Mouse (Mus musculus): Measurements from ENCODE around the gene Tent5b.

Tent5b gene

GRCm38 (mm10) chr4:133471135-133471821 lies 8.7 kb upstream of the Tent5b start:
- DNase-seq (ENCODE audit: low read depth, low spot score), result no peak

GRCm38 (mm10) chr4:133473833-133474232 lies 6.1 kb upstream of the Tent5b start:
- DNase-seq (ENCODE audit: low read depth, low spot score), result no peak

- DNase-seq (ENCODE audit: low read depth, low spot score), result no peak
These were observed 229 bp downstream of the Tent5b start for GRCm38 (mm10) chr4:133480185-133480537.

DNA sequence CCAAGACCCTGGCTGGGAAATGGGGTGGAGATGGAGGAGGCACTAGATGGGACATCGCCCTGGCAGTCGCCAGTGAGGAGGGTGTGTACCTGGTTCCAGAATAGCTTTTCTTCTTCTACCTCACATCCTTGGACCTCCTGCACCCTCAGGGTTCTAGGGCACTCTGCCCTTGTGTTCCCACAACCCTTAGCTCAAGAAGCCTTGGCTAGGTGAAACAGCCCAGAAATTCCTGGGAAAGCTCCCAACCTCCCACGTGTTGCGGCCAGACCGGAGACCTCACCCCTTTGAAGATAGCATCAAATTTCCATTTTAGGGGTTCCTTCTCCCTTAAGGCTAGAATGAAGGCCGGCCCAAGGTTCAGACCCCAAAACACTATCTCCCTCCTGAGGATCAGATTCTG lies 822 bp downstream of the Tent5b start:
- no peak for DNase-seq (ENCODE audit: low read depth, low spot score)

GRCm38 (mm10) chr4:133481488-133481887 lies 1.6 kb downstream of the Tent5b start:
- DNase-seq (ENCODE audit: low read depth, low spot score), result no peak

GRCm38 (mm10) chr4:133482479-133482878 lies 2.5 kb downstream of the Tent5b start:
- no peak for DNase-seq (ENCODE audit: low read depth, low spot score)

DNA sequence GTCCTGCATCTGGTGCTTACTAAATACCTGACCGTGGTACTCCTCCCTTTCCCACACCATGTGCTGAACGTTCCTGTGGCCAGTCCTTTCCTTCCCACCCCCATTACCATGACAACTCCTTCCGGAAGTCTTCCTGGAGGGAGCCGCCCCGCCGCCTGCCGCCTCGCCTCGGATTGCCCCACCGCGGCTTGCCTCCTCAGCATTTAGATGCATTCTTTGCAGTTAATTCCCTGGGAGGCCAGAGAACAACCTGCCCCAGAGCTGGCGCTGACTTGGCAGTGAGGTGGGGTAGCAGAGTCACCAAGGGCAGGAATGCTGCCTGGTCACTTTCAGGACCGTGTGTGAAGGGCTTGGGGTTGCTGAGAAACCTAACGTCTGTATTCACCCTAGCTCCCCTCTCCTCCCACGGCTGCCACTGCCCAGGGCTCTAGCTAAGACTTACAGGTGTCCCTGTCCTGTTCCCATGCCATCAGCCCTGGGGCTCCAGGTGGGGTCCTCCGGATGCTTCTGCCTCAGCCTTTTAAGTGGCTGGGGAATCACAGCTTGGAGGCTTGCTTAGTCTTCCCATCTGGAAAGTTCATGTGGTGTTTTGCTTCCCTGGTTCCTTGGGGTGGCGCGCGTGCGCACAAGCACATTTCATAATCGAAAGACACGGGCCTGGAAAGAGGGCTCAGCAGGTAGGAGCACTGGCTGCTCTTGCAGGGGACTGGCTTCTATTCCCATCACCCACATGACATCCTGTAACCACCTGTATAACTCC lies 4.5 kb downstream of the Tent5b start:
- no peak for DNase-seq (ENCODE audit: low read depth, low spot score)

DNA sequence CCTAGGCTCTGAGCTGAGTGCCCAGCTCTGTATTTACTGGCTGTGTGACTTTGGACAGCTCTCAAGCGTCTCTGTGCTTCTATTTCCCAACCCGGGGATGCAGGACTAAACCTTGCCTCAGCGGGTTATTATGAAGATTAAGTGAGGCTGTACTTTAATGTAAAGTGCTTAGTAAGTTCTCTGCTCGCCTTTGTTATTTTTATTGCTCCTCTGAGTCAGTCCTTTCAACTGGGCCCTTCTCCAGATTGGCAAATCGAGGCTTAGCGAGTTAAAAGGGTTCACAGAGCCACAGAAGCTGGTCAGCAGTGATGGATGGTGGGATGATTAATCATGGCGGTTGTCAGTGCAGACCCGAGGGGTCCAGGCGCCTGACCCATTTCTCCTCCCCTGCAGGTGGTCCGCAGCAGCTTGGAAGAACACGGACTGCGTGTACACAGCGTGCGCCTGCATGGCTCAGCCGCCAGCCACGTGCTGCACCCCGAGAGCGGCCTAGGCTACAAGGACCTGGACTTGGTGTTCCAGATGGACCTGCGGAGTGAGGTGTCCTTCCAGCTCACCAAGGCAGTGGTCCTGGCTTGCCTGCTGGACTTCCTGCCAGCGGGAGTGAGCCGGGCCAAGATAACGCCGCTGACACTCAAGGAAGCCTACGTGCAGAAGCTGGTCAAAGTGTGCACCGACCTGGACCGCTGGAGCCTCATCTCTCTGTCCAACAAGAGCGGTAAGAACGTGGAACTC lies 5.9 kb downstream of the Tent5b start:
- no peak for DNase-seq (ENCODE audit: low read depth, low spot score)

- DNase-seq (ENCODE audit: low read depth, low spot score), result no peak
These were observed 6.9 kb downstream of the Tent5b start for GRCm38 (mm10) chr4:133486673-133487357.

GRCm38 (mm10) chr4:133488619-133489392 lies 8.9 kb downstream of the Tent5b start:
- DNase-seq (ENCODE audit: low read depth, low spot score), result no peak

DNA sequence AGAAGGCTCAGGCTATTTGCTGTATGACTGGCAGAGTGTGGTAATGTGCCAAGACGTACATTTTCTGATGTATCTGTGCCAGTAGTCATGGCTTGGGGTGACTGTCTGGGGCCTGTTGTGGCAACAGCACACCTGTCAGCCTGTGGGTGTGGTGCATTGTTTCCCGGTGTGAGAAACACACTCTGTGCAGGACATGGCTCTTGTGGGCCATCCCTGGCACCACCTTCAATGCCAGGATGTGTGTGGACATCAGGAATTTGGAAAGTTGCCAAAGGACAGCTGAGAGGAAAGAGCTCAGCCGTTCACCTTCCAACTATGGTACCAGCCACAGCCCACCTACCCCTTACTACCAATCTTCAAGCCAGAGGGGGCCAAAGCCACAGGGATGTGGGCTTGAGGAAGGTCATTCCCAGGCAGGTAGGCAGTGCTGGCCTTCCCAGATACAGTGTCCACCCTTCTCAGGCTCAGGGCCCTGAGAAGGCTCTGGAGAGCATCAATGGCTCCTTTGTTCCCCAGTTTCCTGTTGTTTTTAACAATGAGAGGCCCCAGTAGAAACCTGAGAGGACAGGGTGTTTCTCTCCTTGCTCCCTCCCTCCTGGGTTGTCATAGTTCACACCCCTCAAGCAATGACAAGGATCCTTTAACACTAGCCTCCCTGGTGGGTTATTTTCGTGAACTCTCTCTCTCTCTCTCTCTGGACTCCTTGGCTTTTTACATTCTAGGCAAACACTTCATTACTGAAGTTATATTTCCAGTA lies 9.7 kb downstream of the Tent5b start:
- DNase-seq (ENCODE audit: low read depth, low spot score), result no peak

GRCm38 (mm10) chr4:133491800-133492199 lies 11.9 kb downstream of the Tent5b start:
- DNase-seq (ENCODE audit: low read depth, low spot score), result no peak

GRCm38 (mm10) chr4:133493895-133494294 lies 14.0 kb downstream of the Tent5b start:
- DNase-seq (ENCODE audit: low read depth, low spot score), result peak; percentile 57

DNA sequence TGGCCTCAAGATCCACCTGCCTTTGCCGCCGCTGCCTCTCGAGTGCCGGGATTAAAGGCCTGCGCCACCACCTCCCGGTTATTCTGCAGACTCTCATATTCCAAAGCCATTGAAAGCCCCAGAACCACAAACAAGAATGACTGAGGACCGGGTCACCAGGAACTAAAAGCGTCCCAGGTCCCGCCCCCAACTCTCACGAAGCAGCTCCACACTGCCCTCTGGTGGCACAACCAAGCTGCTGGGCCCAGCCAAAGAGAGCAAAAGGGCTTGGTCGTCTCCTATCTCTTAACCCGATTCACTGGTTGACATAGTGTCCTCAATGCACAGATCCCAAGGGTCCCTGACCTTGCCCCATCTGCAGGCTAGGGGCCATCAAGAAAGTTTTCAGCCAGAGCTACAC lies 14.5 kb downstream of the Tent5b start:
- peak; percentile 95 for DNase-seq (ENCODE audit: low read depth, low spot score)

DNA sequence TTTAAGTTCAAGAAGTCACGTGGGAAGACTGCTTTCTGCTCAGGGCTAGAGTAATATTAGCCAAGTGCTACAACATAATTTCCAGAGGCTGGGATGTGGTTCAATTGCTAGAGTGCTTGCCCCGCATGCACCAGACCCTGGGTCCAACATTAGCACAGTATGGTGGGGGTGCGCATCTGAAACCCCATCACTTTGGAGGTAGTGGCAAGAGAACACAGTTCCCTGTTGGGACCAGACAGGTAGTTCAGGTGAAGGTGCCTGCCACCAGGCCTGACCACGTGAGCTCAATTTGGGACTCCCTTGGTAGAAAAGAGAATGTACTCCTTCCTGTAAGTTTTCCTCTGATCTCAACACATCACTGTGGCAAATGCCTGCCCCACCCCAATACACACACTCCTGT lies 14.9 kb downstream of the Tent5b start:
- DNase-seq (ENCODE audit: low read depth, low spot score), result no peak

- DNase-seq (ENCODE audit: low read depth, low spot score), result peak; percentile 35
These were observed 15.8 kb downstream of the Tent5b start for GRCm38 (mm10) chr4:133495711-133496110.

DNA sequence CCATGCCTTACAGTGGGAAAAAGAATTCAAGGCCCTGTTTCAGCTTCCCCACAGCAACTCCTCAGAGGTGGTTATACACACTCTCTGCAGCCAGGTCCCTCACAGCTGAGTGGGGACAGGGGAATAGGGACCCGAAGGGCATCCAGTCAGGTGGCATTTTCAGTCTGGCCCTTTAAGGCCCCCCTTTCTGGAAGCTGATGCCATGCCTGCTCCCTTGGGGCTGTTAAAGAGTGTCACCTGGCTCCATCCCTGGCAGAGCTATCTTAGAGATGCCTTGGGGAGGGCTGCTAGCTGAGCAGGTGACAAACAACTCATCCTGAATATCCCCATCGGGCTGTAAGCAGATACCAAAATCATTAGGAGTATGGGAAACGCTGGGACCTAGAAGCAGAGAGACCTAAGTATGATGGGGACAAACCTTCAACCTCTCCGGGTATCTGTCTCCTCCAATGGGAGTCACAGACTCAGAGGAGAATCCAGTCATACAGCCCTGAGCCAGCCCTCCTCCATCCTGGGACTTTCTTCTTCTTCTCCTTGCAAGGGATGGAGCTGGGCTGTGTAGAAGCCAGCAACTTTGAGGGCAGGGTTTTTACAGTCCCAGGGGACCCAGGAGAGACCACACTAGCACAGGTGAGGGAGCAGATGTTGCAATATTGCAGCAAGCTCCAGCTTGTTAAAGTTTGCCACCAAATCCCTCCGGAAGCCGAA lies 17.0 kb downstream of the Tent5b start:
- no peak for DNase-seq (ENCODE audit: low read depth, low spot score)

GRCm38 (mm10) chr4:133497461-133498159 lies 17.7 kb downstream of the Tent5b start:
- peak; percentile 54 for DNase-seq (ENCODE audit: low read depth, low spot score)

DNA sequence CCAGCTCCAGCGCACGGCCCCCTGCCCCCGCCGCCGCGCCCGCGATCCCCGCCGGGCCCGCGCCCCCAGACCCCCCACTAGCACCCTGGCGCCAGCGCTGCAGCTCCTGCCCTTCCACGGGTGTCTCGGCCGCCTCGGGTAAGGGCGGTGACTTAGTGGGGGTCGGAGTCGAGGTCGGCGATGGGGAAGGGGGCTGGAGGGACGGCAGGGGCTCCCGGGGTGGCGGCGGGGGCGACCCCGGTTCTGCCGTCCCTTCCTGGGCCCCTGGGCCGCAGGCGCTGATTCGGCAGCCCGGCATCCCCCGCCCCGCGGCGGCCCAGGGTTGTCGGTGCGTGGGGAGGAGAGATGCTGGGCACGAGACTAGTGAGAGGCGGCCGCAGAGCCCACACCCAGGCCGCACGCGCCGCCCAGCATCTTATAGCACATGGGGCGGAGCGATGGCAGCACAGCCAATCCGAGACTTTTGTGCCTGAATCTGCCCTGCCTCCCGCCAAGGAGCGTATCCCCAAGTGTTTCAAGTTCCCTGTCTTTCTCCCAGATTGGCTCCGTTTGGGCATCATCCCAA lies 18.3 kb downstream of the Tent5b start, which contains the start of gene Trnp1:
Gene Trnp1, minus strand, starts transcription at position 391 of the 565 bp plus-strand sequence.
- DNase-seq (ENCODE audit: low read depth, low spot score), result peak; percentile 81

Measured in CD4-positive, CD25-positive, alpha-beta regulatory T cell, adult 2 months (primary cell).